Mouse (Mus musculus) c-Kit-positive CD71-negative TER-119-negative erythroid progenitor cells, embryonic 14.5 days (primary cell): ENCODE measurements around the gene Olfr891.
"Not testable (repeated sequence)": the region's sequence is repeated elsewhere in the genome, so short reads cannot be mapped to it uniquely, and the experiment has no call there.

ENCODE experiments used
- DNase-seq: peaks from one replicate; pipeline ENCODE4 v3.0.0-alpha.2; 2013; ENCODE audit warnings: low read depth

Olfr891 gene

DNA sequence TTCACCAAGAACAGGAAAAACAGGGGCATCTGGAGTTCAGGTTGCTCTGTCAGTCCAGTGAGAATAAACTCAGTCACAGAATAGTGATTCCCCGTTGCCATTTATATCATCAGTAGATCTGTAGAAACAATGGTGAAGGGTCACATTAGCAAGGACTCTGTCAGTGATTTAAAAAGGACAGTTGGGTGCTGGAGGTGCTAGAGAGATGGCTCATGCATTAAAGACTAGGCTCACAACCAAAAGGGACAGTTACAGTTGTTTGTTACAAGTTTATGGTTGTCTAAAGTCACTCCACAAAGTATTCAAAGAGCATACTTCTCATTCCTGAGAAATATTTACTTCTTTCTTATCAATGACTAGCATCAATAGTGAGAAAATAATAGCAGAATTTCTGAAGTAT lies at the start of gene Olfr891:
Gene Olfr891, minus strand, starts transcription at position 101 of the 400 bp plus-strand sequence.
- DNase-seq: no peak

- no peak for DNase-seq
These were observed 37.1 kb upstream of the Olfr891 start, which contains the start of gene Olfr894 for GRCm38 (mm10) chr9:38217755-38218154. Gene Olfr894, plus strand, starts transcription at chr9:38218055.

- no peak for DNase-seq
These were observed 27.4 kb upstream of the Olfr891 start, which contains the start of gene Olfr893 for GRCm38 (mm10) chr9:38208065-38208464. Gene Olfr893, plus strand, starts transcription at chr9:38208365.

- not testable (repeated sequence) for DNase-seq
These were observed 12.3 kb downstream of the Olfr891 start for GRCm38 (mm10) chr9:38168341-38168740.

DNA sequence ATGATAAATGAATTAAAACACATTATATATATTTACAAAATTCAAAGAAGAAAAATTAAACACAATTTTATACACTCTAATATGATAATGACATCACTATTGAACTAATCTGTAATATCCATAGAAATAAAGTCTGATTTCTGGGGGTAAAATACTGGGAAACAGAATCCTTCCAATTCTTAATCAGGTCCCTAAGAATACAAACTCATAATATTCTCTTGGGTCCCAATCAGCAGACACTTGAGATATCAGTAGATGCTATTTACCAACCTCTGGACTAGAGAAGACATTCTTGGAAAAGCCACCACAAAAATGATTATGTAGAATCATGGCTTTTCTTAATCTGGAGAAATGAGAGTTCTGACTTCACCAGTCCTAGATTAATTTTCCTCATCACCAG lies 38.4 kb downstream of the Olfr891 start, which contains the start of gene Olfr890:
Gene Olfr890, plus strand, starts transcription at position 301 of the 400 bp plus-strand sequence.
- no peak for DNase-seq
